19 mouse cellular contexts compared by ENCODE assay signal in genomic region chr14:121960997-121961396, GRCm38 (mm10). TPM values are rescaled to one million over a fixed set of nuclear protein-coding genes. Genes with fewer than 3 reads are reported as not detected.
DNase-seq lines count a peak whose midpoint lies in the region; ATAC-seq and TF ChIP-seq lines count a peak whose summit lies in the region.
"Had no signal": no experiment of that assay in that cellular context is flagged by ENCODE, and none has a peak within 500 bp of the region (broad histone marks: within the 10 kb centered on the region; RNA-seq: fewer than 3 reads in every experiment).

No protein-coding gene starts in this region.

- no peak for DNase-seq in heart, postnatal 25 days (ENCODE audit: low spot score)
- no peak for DNase-seq in embryonic facial prominence, embryonic 10.5 days (ENCODE audit: low spot score)
- DNase-seq: adrenal gland, postnatal 36 days; cerebellum, postnatal 25 days; lung, embryonic 14.5 days; retina, postnatal 1 day; thymus, postnatal 4 days had no signal

- TF ChIP-seq POLR2A in bone marrow, adult 2 months (IDR thresholded peaks at IDR 0.05; ENCODE audit: borderline replicate concordance, control insufficient read depth, low read depth, low read length) = no peak

- TF ChIP-seq CTCF in bone marrow, adult 2 months (IDR thresholded peaks at IDR 0.05; ENCODE audit: control insufficient read depth, insufficient read depth, low read length) = no peak

- no peak overlapping the region for H3K4me2 ChIP-seq in heart, embryonic 12.5 days
- H3K4me2 ChIP-seq: forebrain, embryonic 15.5 days; limb, embryonic 13.5 days; lung, embryonic 14.5 days had no signal

- no peaks in the 10 kb centered on the region for H3K27me3 ChIP-seq in heart, embryonic 12.5 days (replicated peaks)
- H3K27me3 ChIP-seq in megakaryocyte, embryonic 14.5 days (replicated peaks) = no peaks in the 10 kb centered on the region
- H3K27me3 ChIP-seq in embryonic facial prominence, embryonic 10.5 days (replicated peaks; ENCODE audit: low read depth, poor library complexity, severe bottlenecking) = no peaks in the 10 kb centered on the region
- H3K27me3 ChIP-seq: forebrain, embryonic 15.5 days; limb, embryonic 13.5 days had no signal

- no peaks in the 10 kb centered on the region for H3K36me3 ChIP-seq in heart, embryonic 12.5 days
- peaks cover 2% of the 10 kb centered on the region for H3K36me3 ChIP-seq in megakaryocyte, embryonic 14.5 days (replicated peaks; ENCODE audit: low read length)
- no peaks in the 10 kb centered on the region for H3K36me3 ChIP-seq in embryonic facial prominence, embryonic 10.5 days (replicated peaks)
- H3K36me3 ChIP-seq: forebrain, embryonic 15.5 days; limb, embryonic 13.5 days had no signal

- no peak for ATAC-seq in heart, embryonic 12.5 days (ENCODE audit: insufficient number of reproducible peaks, low FRiP score)
- ATAC-seq in megakaryocyte, adult 5-6 weeks (ENCODE audit: poor library complexity, severe bottlenecking) = no peak
- ATAC-seq in megakaryocyte-erythroid progenitor cell, adult 5-6 weeks (replicated peaks; ENCODE audit: low FRiP score, low TSS enrichment, poor library complexity, severe bottlenecking) = peak; percentile 45
- ATAC-seq: forebrain, embryonic 15.5 days had no signal

- H3K4me1 ChIP-seq in heart, embryonic 12.5 days (replicated peaks) = peaks cover 40% of the 10 kb centered on the region
- H3K4me1 ChIP-seq in megakaryocyte, embryonic 14.5 days = peaks cover 87% of the 10 kb centered on the region
- peaks cover 9% of the 10 kb centered on the region for H3K4me1 ChIP-seq in bone marrow, adult 2 months (ENCODE audit: control insufficient read depth, insufficient read depth, low read length)
- H3K4me1 ChIP-seq in embryonic facial prominence, embryonic 10.5 days = peaks cover 3% of the 10 kb centered on the region; the same call in 1 of the 2 replicates

- H3K9ac ChIP-seq in heart, embryonic 12.5 days = no peak overlapping the region
- H3K9ac ChIP-seq: forebrain, embryonic 15.5 days; limb, embryonic 13.5 days; lung, embryonic 14.5 days had no signal

- 0 out of 2 replicates have a peak overlapping the region, but pooled peaks have one; percentile 8 for H3K27ac ChIP-seq in heart, embryonic 12.5 days (ENCODE audit: poor library complexity, severe bottlenecking)
- peak overlapping the region; percentile 30 for H3K27ac ChIP-seq in bone marrow, adult 2 months (ENCODE audit: control insufficient read depth, insufficient read depth, low read depth, low read length, poor library complexity)
- no peak overlapping the region for H3K27ac ChIP-seq in embryonic facial prominence, embryonic 10.5 days (replicated peaks)
- H3K27ac ChIP-seq: forebrain, embryonic 15.5 days; kidney, postnatal 0 days; left cerebral cortex, adult 2 months; limb, embryonic 13.5 days had no signal

- H3K4me3 ChIP-seq in heart, embryonic 12.5 days = no peak overlapping the region
- H3K4me3 ChIP-seq in megakaryocyte, embryonic 14.5 days (replicated peaks) = peak overlapping the region; percentile 15
- H3K4me3 ChIP-seq in bone marrow, adult 2 months (replicated peaks; ENCODE audit: control insufficient read depth, low read depth, low read length) = no peak overlapping the region
- H3K4me3 ChIP-seq in embryonic facial prominence, embryonic 10.5 days = no peak overlapping the region
- H3K4me3 ChIP-seq: erythroblast, embryonic 14.5 days; forebrain, embryonic 15.5 days; left cerebral cortex, adult 2 months; limb, embryonic 13.5 days had no signal

- intact Hi-C loops in heart, postnatal 25 days (cut with DNase I) = no loop called here

- 22% methylated on average over 6 of the region's 6 CpGs for WGBS in heart, embryonic 12.5 days
- WGBS in bone marrow, adult 2 months = 54% methylated on average over 6 of the region's 6 CpGs
- 77% methylated on average over 6 of the region's 6 CpGs for WGBS in embryonic facial prominence, embryonic 10.5 days

- no peaks in the 10 kb centered on the region for H3K9me3 ChIP-seq in heart, embryonic 12.5 days (replicated peaks)
- H3K9me3 ChIP-seq in megakaryocyte, embryonic 14.5 days = no peaks in the 10 kb centered on the region
- no peaks in the 10 kb centered on the region for H3K9me3 ChIP-seq in embryonic facial prominence, embryonic 10.5 days
- H3K9me3 ChIP-seq: forebrain, embryonic 15.5 days; limb, embryonic 13.5 days had no signal

RNA-seq across cellular contexts. Expression of gene Gpr183, which starts 4.0 kb away (rescaled TPM):
- 1.6 and 1.7 TPM in 2 replicates for polyA plus RNA-seq in heart, embryonic 12.5 days (2016; fragmentation: Nextera tagmentation; extraction: Ambion mirVana)
- 1 to 10 TPM; 1.4 to 1.6 TPM for total RNA-seq in heart, postnatal 25 days (2021)
- polyA plus RNA-seq in megakaryocyte, embryonic 14.5 days (2012; ENCODE audit: insufficient read depth, low replicate concordance) = 0.89 TPM in 1 of 2 replicates, not detected in the other
- total RNA-seq in megakaryocyte, adult 5-6 weeks (2015) = 39.0 and 39.1 TPM in 2 replicates
- 33.8 and 36.4 TPM in 2 replicates for total RNA-seq in megakaryocyte, adult 5-6 weeks (2017)
- polyA plus RNA-seq in bone marrow, adult 2 months (2011; ENCODE audit: insufficient read depth, insufficient read length, low replicate concordance, missing spikeins) = 0.83 and 1.5 TPM in 2 replicates
- total RNA-seq in megakaryocyte-erythroid progenitor cell, adult 5-6 weeks (2014; fragmentation: Nextera tagmentation) = 0.52 TPM in 1 of 2 replicates, not detected in the other
- total RNA-seq in megakaryocyte-erythroid progenitor cell, adult 5-6 weeks (2017) = 0.94 and 2.7 TPM in 2 replicates
- polyA plus RNA-seq in embryonic facial prominence, embryonic 10.5 days (2016; fragmentation: Nextera tagmentation; extraction: Ambion mirVana) = 2.4 and 2.9 TPM in 2 replicates

RNA-seq across cellular contexts. Expression of gene Gpr18, which starts 45.4 kb away (rescaled TPM):
- polyA plus RNA-seq in heart, embryonic 12.5 days (2016; fragmentation: Nextera tagmentation; extraction: Ambion mirVana) = 0.17 and 0.29 TPM in 2 replicates
- under 1 TPM; 0.28 to 0.29 TPM for total RNA-seq in heart, postnatal 25 days (2021)
- polyA plus RNA-seq in megakaryocyte, embryonic 14.5 days (2012; ENCODE audit: insufficient read depth, low replicate concordance) = 0.06 TPM in 1 of 2 replicates, not detected in the other
- total RNA-seq in megakaryocyte, adult 5-6 weeks (2015) = 11.3 and 16.1 TPM in 2 replicates
- total RNA-seq in megakaryocyte, adult 5-6 weeks (2017) = 11.9 and 12.9 TPM in 2 replicates
- 2.8 and 3.4 TPM in 2 replicates for polyA plus RNA-seq in bone marrow, adult 2 months (2011; ENCODE audit: insufficient read depth, insufficient read length, low replicate concordance, missing spikeins)
- total RNA-seq in megakaryocyte-erythroid progenitor cell, adult 5-6 weeks (2014; fragmentation: Nextera tagmentation) = 0.96 and 1.0 TPM in 2 replicates
- 0.70 and 1.6 TPM in 2 replicates for total RNA-seq in megakaryocyte-erythroid progenitor cell, adult 5-6 weeks (2017)
- polyA plus RNA-seq in embryonic facial prominence, embryonic 10.5 days (2016; fragmentation: Nextera tagmentation; extraction: Ambion mirVana) = 0.22 TPM in 1 of 2 replicates, not detected in the other
- total RNA-seq: gastrocnemius, adult 18-20 months; layer of hippocampus, adult 8-10 months; left cerebral cortex, adult 2 months had no signal
- polyA plus RNA-seq: erythroblast, embryonic 14.5 days had no signal
